Mouse (Mus musculus) C2C12 (cell line): ENCODE measurements around the gene Fbrsl1.

Experiments
- CTCF ChIP-seq: IDR thresholded peaks from one replicate; pipeline ENCODE4 v1.5.1; 2011; ENCODE audit not compliant: control insufficient read depth, insufficient read depth, insufficient read length
- FOSL1 ChIP-seq: IDR thresholded peaks from one replicate; pipeline ENCODE4 v1.8.0; 2011; ENCODE audit warnings: mild to moderate bottlenecking, low read length; ENCODE audit not compliant: poor library complexity, insufficient read depth, severe bottlenecking
- MAX ChIP-seq: IDR thresholded peaks from one replicate; pipeline ENCODE4 v1.6.1; 2011; ENCODE audit warnings: mild to moderate bottlenecking, control low read depth
- MYOG ChIP-seq: IDR thresholded peaks from one replicate; pipeline ENCODE4 v1.6.1; 2011; ENCODE audit not compliant: control insufficient read depth, insufficient read length; ENCODE audit errors: extremely low read depth
- USF1 ChIP-seq: IDR thresholded peaks from one replicate; pipeline ENCODE4 v1.6.1; 2011; ENCODE audit warnings: low read depth, mild to moderate bottlenecking, control low read depth, moderate library complexity

- TF ChIP-seq USF1, result no peak
- no peak for TF ChIP-seq CTCF
- no peak for TF ChIP-seq MAX
- no peak for TF ChIP-seq MYOG
- no peak for TF ChIP-seq FOSL1
Measured at GRCm38 (mm10) chr5:110424204-110424603, 24.1 kb downstream of the Fbrsl1 start.
